11 mouse cellular contexts compared by ENCODE assay signal in the genomic region with DNA sequence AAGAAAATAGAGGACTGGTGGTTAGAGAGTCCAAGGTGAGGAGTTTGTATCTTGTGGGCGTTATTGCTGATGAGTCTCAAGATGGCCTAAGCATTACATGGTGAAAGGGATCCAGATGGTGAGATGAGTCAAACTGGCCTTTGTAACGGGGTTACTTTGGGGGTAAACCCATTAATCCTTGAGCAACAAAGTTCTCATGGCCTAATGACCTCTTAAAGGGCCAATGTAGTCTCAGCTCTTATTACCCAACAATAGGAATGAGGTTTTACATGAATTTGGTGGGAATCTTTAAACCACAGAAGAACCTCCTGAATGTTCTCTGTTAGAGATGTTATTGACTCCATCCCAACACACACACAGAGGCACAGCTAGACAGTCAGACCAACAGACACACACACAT. TPM values are rescaled to one million over a fixed set of nuclear protein-coding genes. Genes with fewer than 3 reads are reported as not detected.
DNase-seq lines count a peak whose midpoint lies in the region; ATAC-seq and TF ChIP-seq lines count a peak whose summit lies in the region.
"Had no signal": no experiment of that assay in that cellular context is flagged by ENCODE, and none has a peak within 500 bp of the region (broad histone marks: within the 10 kb centered on the region; RNA-seq: fewer than 3 reads in every experiment).

No protein-coding gene starts in this region.

- TF ChIP-seq POLR2A in lung, adult 2 months (IDR thresholded peaks at IDR 0.05; ENCODE audit: borderline replicate concordance, extremely low read depth, low read depth, low read length): no peak

- H3K27ac ChIP-seq in heart, embryonic 16.5 days (ENCODE audit: low read length): peak overlapping the region; percentile 33; the same call in 1 of the 2 replicates
- H3K27ac ChIP-seq in lung, postnatal 0 days (ENCODE audit: low read length): no peak overlapping the region
- H3K27ac ChIP-seq in intestine, embryonic 15.5 days: 0 out of 2 replicates have a peak overlapping the region, but pooled peaks have one; percentile 63
- 0 out of 2 replicates have a peak overlapping the region, but pooled peaks have one; percentile 43 for H3K27ac ChIP-seq in neural tube, embryonic 15.5 days (replicated peaks)
- no peak overlapping the region for H3K27ac ChIP-seq in embryonic facial prominence, embryonic 10.5 days (replicated peaks)

- no peaks in the 10 kb centered on the region for H3K27me3 ChIP-seq in heart, embryonic 16.5 days (ENCODE audit: control insufficient read depth, insufficient read depth, low read length)
- no peaks in the 10 kb centered on the region for H3K27me3 ChIP-seq in lung, postnatal 0 days (replicated peaks; ENCODE audit: insufficient read depth, low read length)
- H3K27me3 ChIP-seq in intestine, embryonic 15.5 days (replicated peaks): no peaks in the 10 kb centered on the region
- H3K27me3 ChIP-seq in neural tube, embryonic 15.5 days (replicated peaks): no peaks in the 10 kb centered on the region
- no peaks in the 10 kb centered on the region for H3K27me3 ChIP-seq in embryonic facial prominence, embryonic 10.5 days (replicated peaks; ENCODE audit: low read depth, poor library complexity, severe bottlenecking)

- H3K4me3 ChIP-seq in heart, embryonic 16.5 days (ENCODE audit: low read length): no peak overlapping the region
- no peak overlapping the region for H3K4me3 ChIP-seq in lung, postnatal 0 days (ENCODE audit: low read depth, low read length)
- no peak overlapping the region for H3K4me3 ChIP-seq in lung, adult 2 months (replicated peaks; ENCODE audit: extremely low read depth, low read depth, low read length)
- no peak overlapping the region for H3K4me3 ChIP-seq in intestine, embryonic 15.5 days (replicated peaks)
- no peak overlapping the region for H3K4me3 ChIP-seq in neural tube, embryonic 15.5 days (replicated peaks)
- H3K4me3 ChIP-seq in embryonic facial prominence, embryonic 10.5 days: no peak overlapping the region
- H3K4me3 ChIP-seq: heart, adult 2 months had no signal

- TF ChIP-seq CTCF in lung, postnatal 0 days (IDR thresholded peaks at IDR 0.05): no peak
- no peak for TF ChIP-seq CTCF in lung, adult 2 months (IDR thresholded peaks at IDR 0.05; ENCODE audit: insufficient read depth, low read length)

- no peak overlapping the region for H3K4me2 ChIP-seq in heart, embryonic 16.5 days (ENCODE audit: low read depth, low read length)
- no peak overlapping the region for H3K4me2 ChIP-seq in lung, postnatal 0 days (replicated peaks; ENCODE audit: low read depth, low read length)
- H3K4me2 ChIP-seq in intestine, embryonic 15.5 days (replicated peaks): no peak overlapping the region
- H3K4me2 ChIP-seq in neural tube, embryonic 15.5 days: no peak overlapping the region

- H3K9ac ChIP-seq in heart, embryonic 16.5 days (ENCODE audit: low read length): no peak overlapping the region
- no peak overlapping the region for H3K9ac ChIP-seq in lung, postnatal 0 days (replicated peaks; ENCODE audit: low read depth)
- H3K9ac ChIP-seq in intestine, embryonic 15.5 days: no peak overlapping the region
- no peak overlapping the region for H3K9ac ChIP-seq in neural tube, embryonic 15.5 days (replicated peaks)

- H3K36me3 ChIP-seq in heart, embryonic 16.5 days (ENCODE audit: control insufficient read depth, insufficient read depth): no peaks in the 10 kb centered on the region
- H3K36me3 ChIP-seq in lung, postnatal 0 days (ENCODE audit: insufficient read depth, low read length): no peaks in the 10 kb centered on the region
- no peaks in the 10 kb centered on the region for H3K36me3 ChIP-seq in intestine, embryonic 15.5 days
- no peaks in the 10 kb centered on the region for H3K36me3 ChIP-seq in neural tube, embryonic 15.5 days
- H3K36me3 ChIP-seq in embryonic facial prominence, embryonic 10.5 days (replicated peaks): no peaks in the 10 kb centered on the region

- peaks cover 18% of the 10 kb centered on the region for H3K4me1 ChIP-seq in heart, embryonic 16.5 days (ENCODE audit: control insufficient read depth, insufficient read depth, low read length)
- H3K4me1 ChIP-seq in lung, postnatal 0 days (ENCODE audit: insufficient read depth, low read depth, low read length): peaks cover 10% of the 10 kb centered on the region
- H3K4me1 ChIP-seq in lung, adult 2 months (ENCODE audit: control insufficient read depth, insufficient read depth, low read length): peaks cover 10% of the 10 kb centered on the region
- H3K4me1 ChIP-seq in intestine, embryonic 15.5 days (replicated peaks): peaks cover 8% of the 10 kb centered on the region; the same call in 1 of the 2 replicates
- peaks cover 12% of the 10 kb centered on the region; the same call in 1 of the 2 replicates for H3K4me1 ChIP-seq in neural tube, embryonic 15.5 days
- peaks cover 7% of the 10 kb centered on the region; the same call in 1 of the 2 replicates for H3K4me1 ChIP-seq in embryonic facial prominence, embryonic 10.5 days

- TF ChIP-seq EP300 in lung, postnatal 0 days (IDR thresholded peaks at IDR 0.05): no peak

- 79% methylated on average over 2 of the region's 2 CpGs for WGBS in heart, embryonic 16.5 days
- WGBS in lung, postnatal 0 days: 64% methylated on average over 2 of the region's 2 CpGs
- WGBS in lung, adult 2 months: 77% methylated on average over 2 of the region's 2 CpGs
- 72% methylated on average over 2 of the region's 2 CpGs for WGBS in intestine, embryonic 15.5 days
- 44% methylated on average over 2 of the region's 2 CpGs for WGBS in neural tube, embryonic 15.5 days
- WGBS in embryonic facial prominence, embryonic 10.5 days: 67% methylated on average over 2 of the region's 2 CpGs

- H3K9me3 ChIP-seq in heart, embryonic 16.5 days (replicated peaks; ENCODE audit: control insufficient read depth, low read length): no peaks in the 10 kb centered on the region
- no peaks in the 10 kb centered on the region for H3K9me3 ChIP-seq in lung, postnatal 0 days (ENCODE audit: low read length)
- H3K9me3 ChIP-seq in intestine, embryonic 15.5 days: no peaks in the 10 kb centered on the region
- H3K9me3 ChIP-seq in neural tube, embryonic 15.5 days (replicated peaks): no peaks in the 10 kb centered on the region
- no peaks in the 10 kb centered on the region for H3K9me3 ChIP-seq in embryonic facial prominence, embryonic 10.5 days

- DNase-seq in heart, adult 18-20 months: no peak
- peak; percentile 31 for DNase-seq in lung, postnatal 0 days (ENCODE audit: low spot score)
- DNase-seq in lung, adult 2 months: no peak
- DNase-seq in embryonic facial prominence, embryonic 10.5 days (ENCODE audit: low spot score): no peak
- DNase-seq: cerebellum, adult 2 months; heart, adult 2 months; layer of hippocampus, postnatal 36 days had no signal

- no peak for ATAC-seq in heart, embryonic 16.5 days (replicated peaks; ENCODE audit: extremely low read depth, insufficient read depth, low FRiP score)
- ATAC-seq in lung, postnatal 0 days: no peak
- ATAC-seq in intestine, embryonic 15.5 days: no peak
- no peak for ATAC-seq in neural tube, embryonic 15.5 days (ENCODE audit: low FRiP score)

RNA-seq across cellular contexts. Expression of a gene that starts 14.4 kb away (rescaled TPM):
- polyA plus RNA-seq in heart, embryonic 16.5 days (2015; fragmentation: Nextera tagmentation; extraction: Ambion mirVana): 4.5 and 6.2 TPM in 2 replicates
- total RNA-seq in heart, adult 18-20 months (2021): 10 to 100 TPM; 27.0 to 32.0 TPM
- 19.1 and 20.8 TPM in 2 replicates for polyA plus RNA-seq in lung, postnatal 0 days (2015; fragmentation: Nextera tagmentation; extraction: Ambion mirVana)
- polyA plus RNA-seq in lung, adult 2 months (2012; rRNA removed): 45.6 and 57.3 TPM in 2 replicates
- 12.6 and 13.7 TPM in 2 replicates for polyA plus RNA-seq in intestine, embryonic 15.5 days (2015; fragmentation: Nextera tagmentation; extraction: Ambion mirVana)
- 5.9 and 6.0 TPM in 2 replicates for polyA plus RNA-seq in neural tube, embryonic 15.5 days (2015; fragmentation: Nextera tagmentation; extraction: Ambion mirVana)
- polyA plus RNA-seq in embryonic facial prominence, embryonic 10.5 days (2016; fragmentation: Nextera tagmentation; extraction: Ambion mirVana): 4.2 and 4.6 TPM in 2 replicates
- polyA plus RNA-seq: CD4-positive, CD25-positive, alpha-beta regulatory T cell, adult 4 months had no signal

Comparison
In these comparisons a context has a peak if more than half of its experiments do, and no peak if none do; other contexts are left out.
1. H3K27ac ChIP-seq: peak in heart, embryonic 16.5 days (single experiment), intestine, embryonic 15.5 days (single experiment) and neural tube, embryonic 15.5 days (single experiment); none in lung, postnatal 0 days (single experiment) and embryonic facial prominence, embryonic 10.5 days (single experiment).